Mouse (Mus musculus): Measurements from ENCODE around the gene Erbb3. TPM values are rescaled to one million over a fixed set of nuclear protein-coding genes. Genes with fewer than 3 reads are reported as not detected.

The Erbb3 gene
- polyA plus RNA-seq, 1 experiment from 2014 or later: 1.2 TPM

DNA sequence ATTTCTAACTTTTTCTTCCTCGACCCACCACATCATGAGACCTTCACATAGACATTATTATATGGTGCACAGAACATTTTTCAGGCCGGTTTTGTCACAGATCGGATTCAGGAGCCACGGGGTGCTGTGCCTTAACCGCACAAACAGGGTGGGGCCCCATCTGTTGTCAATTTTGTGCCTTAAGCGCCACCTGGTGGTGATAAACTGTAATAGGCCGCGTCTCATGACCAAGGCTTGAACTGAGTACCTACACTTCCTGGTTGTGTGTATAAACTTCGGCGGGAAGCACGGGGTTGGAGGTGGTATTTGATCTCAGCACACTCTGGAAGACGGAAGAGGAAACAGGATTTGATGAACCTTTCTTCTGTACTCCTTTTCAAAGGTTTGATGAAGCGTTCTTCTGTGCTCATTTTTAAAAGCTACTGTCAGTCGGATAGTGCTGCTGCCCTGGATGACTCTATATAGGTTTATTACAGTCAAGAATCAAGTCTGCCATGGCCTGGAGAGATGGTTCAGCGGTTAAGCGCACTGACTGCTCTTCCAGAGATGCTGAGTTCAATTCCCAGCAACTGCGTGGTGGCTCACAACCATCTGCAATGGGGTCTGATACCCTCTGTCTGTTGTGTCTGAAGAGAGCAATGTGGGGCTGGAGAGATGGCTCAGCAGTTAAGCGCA, 53.0 kb downstream of the Erbb3 start:
- no peaks in the 10 kb centered on the region for H3K9me3 ChIP-seq (ENCODE audit: control insufficient read depth, low read length)
- no peaks in the 10 kb centered on the region for H3K4me1 ChIP-seq (replicated peaks; ENCODE audit: control insufficient read depth, insufficient read depth, low read length)
- H3K9ac ChIP-seq (ENCODE audit: low read length): no peak overlapping the region; the same call in 1 of the 2 replicates
- ATAC-seq (replicated peaks; ENCODE audit: low FRiP score) (peak; percentile 90), DNase-seq (ENCODE audit: low spot score) (peak; percentile 90)
- no peaks in the 10 kb centered on the region for H3K27me3 ChIP-seq (ENCODE audit: control insufficient read depth, insufficient read depth, low read length)
- no peak overlapping the region for H3K4me3 ChIP-seq (ENCODE audit: low read depth, low read length)
- peak overlapping the region; percentile 40; the same call in 1 of the 2 replicates for H3K4me2 ChIP-seq (ENCODE audit: low read depth, low read length, severe bottlenecking)
- no peak overlapping the region for H3K27ac ChIP-seq (ENCODE audit: low read depth, low read length)
- H3K36me3 ChIP-seq (ENCODE audit: control insufficient read depth, insufficient read depth, low read length): no peaks in the 10 kb centered on the region
- 16% methylated on average over 18 of the region's 18 CpGs for WGBS

DNA sequence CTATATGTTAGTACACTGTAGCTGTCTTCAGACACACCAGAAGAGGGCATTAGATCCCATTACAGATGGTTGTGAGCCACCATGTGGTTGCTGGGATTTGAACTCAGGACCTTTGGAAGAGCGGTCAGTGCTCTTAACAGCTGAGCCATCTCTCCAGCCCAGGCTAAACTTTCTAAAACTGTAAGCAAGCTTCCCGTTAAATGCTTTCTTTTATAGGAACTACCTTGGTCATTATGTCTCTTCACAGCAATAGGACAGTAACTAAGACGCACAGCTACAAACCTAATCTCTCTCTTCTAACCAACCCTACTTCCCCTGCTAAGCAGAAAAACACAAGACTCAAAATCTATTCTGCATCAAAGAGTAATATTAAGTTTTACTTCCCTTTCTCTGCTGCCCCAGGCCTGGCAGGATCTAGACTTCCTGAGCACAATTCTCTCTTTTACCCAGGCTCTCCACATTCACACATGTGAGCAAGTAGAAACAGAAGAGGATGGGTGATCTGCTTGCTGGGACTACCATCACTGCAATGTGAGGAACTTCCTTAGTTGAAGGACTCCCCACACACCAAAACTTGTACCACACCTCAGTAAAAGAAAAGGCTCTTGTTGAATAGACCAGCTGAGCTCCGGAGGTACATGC, 53.7 kb downstream of the Erbb3 start:
- Histone ChIP-seq H3K27me3 (ENCODE audit: control insufficient read depth, insufficient read depth, low read length) (no peaks in the 10 kb centered on the region), H3K4me3 (ENCODE audit: low read depth, low read length) (no peak overlapping the region), H3K4me1 (replicated peaks; ENCODE audit: control insufficient read depth, insufficient read depth, low read length) (no peaks in the 10 kb centered on the region), H3K36me3 (ENCODE audit: control insufficient read depth, insufficient read depth, low read length) (no peaks in the 10 kb centered on the region), H3K9ac (ENCODE audit: low read length) (no peak overlapping the region; the same call in 1 of the 2 replicates), H3K27ac (ENCODE audit: low read depth, low read length) (no peak overlapping the region), H3K4me2 (ENCODE audit: low read depth, low read length, severe bottlenecking) (peak overlapping the region; percentile 40; the same call in 1 of the 2 replicates), H3K9me3 (ENCODE audit: control insufficient read depth, low read length) (no peaks in the 10 kb centered on the region)
- ATAC-seq (replicated peaks; ENCODE audit: low FRiP score): no peak; the same call in 1 of the 2 replicates
- DNase-seq (ENCODE audit: low spot score): no peak
- 71% methylated on average over 4 of the region's 4 CpGs for WGBS

DNA sequence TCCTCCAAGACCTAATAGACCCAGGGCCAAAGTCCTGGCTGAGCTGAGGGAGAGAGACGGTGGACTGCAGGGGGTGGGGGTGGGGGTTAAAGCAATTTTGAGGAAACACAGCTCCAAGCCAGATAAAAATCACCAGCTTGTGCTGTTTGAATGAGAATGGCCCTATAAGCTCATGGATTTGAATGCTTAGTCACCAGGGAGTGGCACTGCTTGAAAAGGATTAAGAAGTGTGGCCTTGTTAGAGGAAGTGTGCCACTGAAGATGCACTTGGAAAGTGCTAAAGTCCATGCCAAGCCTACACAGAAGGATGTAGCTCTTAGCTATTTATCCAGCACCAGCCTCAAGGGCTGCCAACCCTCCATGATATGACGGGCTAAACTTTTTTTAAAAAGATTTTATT, 54.2 kb downstream of the Erbb3 start:
- H3K4me1 ChIP-seq (replicated peaks; ENCODE audit: control insufficient read depth, insufficient read depth, low read length): no peaks in the 10 kb centered on the region
- no peaks in the 10 kb centered on the region for H3K27me3 ChIP-seq (ENCODE audit: control insufficient read depth, insufficient read depth, low read length)
- no peak overlapping the region for H3K9ac ChIP-seq (ENCODE audit: low read length)
- no peak overlapping the region for H3K4me2 ChIP-seq (ENCODE audit: low read depth, low read length, severe bottlenecking)
- ATAC-seq (replicated peaks; ENCODE audit: low FRiP score): no peak
- no peak overlapping the region for H3K27ac ChIP-seq (ENCODE audit: low read depth, low read length)
- H3K4me3 ChIP-seq (ENCODE audit: low read depth, low read length): no peak overlapping the region
- no peaks in the 10 kb centered on the region for H3K9me3 ChIP-seq (ENCODE audit: control insufficient read depth, low read length)
- no peak for DNase-seq (ENCODE audit: low spot score)
- H3K36me3 ChIP-seq (ENCODE audit: control insufficient read depth, insufficient read depth, low read length): no peaks in the 10 kb centered on the region
- 86% methylated on average over 2 of the region's 2 CpGs for WGBS

DNA sequence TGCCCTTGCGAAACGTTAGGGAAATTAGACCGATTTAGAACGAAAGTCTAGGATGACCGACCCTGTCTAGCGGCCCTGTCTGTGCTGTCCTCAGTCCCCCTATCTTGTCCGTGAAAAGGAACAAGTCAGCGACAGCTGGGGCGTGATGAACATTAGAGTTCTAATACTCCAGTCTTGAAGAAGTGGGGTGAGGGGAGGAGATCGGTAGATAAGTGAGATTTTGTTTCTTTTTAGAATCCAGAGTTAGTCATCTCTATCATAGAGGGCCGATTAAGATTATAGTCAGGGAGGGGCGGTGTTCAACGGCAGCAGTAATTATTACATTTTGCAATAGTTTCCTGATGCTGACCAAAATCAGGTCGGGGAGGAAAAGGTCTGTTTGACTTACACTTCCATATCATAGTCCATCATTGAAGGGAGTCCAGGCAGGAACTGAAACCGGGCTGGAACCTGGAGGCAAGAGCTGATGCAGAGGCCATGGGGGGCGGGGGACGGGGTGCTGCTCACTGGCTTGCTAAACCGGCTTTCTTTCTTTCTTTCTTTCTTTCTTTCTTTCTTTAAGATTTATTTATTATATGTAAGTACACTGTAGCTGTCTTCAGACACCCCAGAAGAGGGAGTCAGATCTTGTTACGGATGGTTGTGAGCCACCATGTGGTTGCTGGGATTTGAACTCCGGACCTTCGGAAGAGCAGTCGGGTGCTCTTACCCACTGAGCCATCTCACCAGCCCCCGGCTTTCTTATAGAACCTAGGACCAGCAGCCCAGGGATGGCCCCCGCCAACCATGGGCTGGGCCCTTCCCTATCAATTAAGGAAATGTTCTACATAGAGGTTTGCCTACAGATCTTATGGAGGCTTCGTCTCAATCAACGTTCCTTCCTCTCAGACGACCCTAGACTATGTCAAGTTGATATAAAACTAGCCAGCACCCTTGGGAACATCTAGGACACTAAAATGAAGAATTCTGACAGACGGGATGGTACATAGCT, 62.8 kb downstream of the Erbb3 start:
- Histone ChIP-seq H3K4me3 (ENCODE audit: low read depth, low read length) (peak overlapping the region; percentile 64), H3K36me3 (ENCODE audit: control insufficient read depth, insufficient read depth, low read length) (no peaks in the 10 kb centered on the region), H3K9me3 (ENCODE audit: control insufficient read depth, low read length) (no peaks in the 10 kb centered on the region), H3K4me2 (ENCODE audit: low read depth, low read length, severe bottlenecking) (peak overlapping the region; percentile 99), H3K9ac (ENCODE audit: low read length) (peak overlapping the region; percentile 65; the same call in 1 of the 2 replicates), H3K27me3 (ENCODE audit: control insufficient read depth, insufficient read depth, low read length) (peaks cover 22% of the 10 kb centered on the region), H3K4me1 (replicated peaks; ENCODE audit: control insufficient read depth, insufficient read depth, low read length) (peaks cover 4% of the 10 kb centered on the region; the same call in 1 of the 2 replicates), H3K27ac (ENCODE audit: low read depth, low read length) (no peak overlapping the region)
- no peak for ATAC-seq (replicated peaks; ENCODE audit: low FRiP score)
- 32% methylated on average over 28 of the region's 28 CpGs for WGBS
- DNase-seq (ENCODE audit: low spot score): no peak

DNA sequence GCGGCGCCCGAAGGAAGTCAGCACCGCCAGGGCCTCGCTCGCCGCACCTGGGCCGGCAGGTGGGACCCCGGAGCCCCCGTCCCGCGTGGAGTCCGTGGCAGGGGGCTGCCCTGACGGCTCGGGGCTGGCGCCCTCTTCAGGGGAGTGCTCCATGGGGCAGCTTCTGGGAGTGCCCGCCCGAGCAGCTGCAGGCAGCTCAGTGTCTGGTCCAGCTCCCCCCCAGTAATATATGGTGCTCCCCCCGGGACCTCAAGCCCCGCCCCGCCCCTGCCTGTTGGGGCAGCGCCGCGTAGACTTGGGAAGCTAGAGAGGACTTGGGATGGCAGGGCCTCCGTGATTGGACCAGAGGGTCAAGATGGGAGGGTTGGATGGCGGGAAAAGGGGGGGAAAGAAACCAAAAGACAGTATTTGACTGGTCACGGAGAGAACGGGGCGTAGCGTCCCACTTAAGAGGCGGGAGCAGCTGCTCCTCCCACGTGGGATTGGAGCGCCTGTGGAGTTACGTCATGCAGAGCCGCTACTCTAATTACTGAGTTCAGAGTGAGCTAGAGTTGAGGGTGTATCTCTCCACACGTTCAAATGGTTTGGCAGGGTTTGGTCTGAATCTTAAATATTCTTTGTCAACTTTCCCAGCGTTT, 63.7 kb downstream of the Erbb3 start, which contains the start of gene Esyt1:
TSS of gene Esyt1 (minus strand) at position 201 of the 638 bp plus-strand sequence.
- Histone ChIP-seq H3K9ac (ENCODE audit: low read length) (peak within 1 kb of the TSS; percentile 65), H3K4me1 (replicated peaks; ENCODE audit: control insufficient read depth, insufficient read depth, low read length) (peaks cover 4% of the 10 kb centered on the region; the same call in 1 of the 2 replicates), H3K4me3 (ENCODE audit: low read depth, low read length) (peak within 1 kb of the TSS; percentile 64), H3K27ac (ENCODE audit: low read depth, low read length) (peak within 1 kb of the TSS; percentile 41; the same call in 1 of the 2 replicates), H3K27me3 (ENCODE audit: control insufficient read depth, insufficient read depth, low read length) (peaks cover 22% of the 10 kb centered on the region), H3K36me3 (ENCODE audit: control insufficient read depth, insufficient read depth, low read length) (no peaks in the 10 kb centered on the region), H3K9me3 (ENCODE audit: control insufficient read depth, low read length) (no peaks in the 10 kb centered on the region), H3K4me2 (ENCODE audit: low read depth, low read length, severe bottlenecking) (peak within 1 kb of the TSS; percentile 99)
- peak; percentile 93 for DNase-seq (ENCODE audit: low spot score)
- peak; percentile 96 for ATAC-seq (replicated peaks; ENCODE audit: low FRiP score)
- under 1% methylated on average over 37 of the region's 37 CpGs for WGBS

DNA sequence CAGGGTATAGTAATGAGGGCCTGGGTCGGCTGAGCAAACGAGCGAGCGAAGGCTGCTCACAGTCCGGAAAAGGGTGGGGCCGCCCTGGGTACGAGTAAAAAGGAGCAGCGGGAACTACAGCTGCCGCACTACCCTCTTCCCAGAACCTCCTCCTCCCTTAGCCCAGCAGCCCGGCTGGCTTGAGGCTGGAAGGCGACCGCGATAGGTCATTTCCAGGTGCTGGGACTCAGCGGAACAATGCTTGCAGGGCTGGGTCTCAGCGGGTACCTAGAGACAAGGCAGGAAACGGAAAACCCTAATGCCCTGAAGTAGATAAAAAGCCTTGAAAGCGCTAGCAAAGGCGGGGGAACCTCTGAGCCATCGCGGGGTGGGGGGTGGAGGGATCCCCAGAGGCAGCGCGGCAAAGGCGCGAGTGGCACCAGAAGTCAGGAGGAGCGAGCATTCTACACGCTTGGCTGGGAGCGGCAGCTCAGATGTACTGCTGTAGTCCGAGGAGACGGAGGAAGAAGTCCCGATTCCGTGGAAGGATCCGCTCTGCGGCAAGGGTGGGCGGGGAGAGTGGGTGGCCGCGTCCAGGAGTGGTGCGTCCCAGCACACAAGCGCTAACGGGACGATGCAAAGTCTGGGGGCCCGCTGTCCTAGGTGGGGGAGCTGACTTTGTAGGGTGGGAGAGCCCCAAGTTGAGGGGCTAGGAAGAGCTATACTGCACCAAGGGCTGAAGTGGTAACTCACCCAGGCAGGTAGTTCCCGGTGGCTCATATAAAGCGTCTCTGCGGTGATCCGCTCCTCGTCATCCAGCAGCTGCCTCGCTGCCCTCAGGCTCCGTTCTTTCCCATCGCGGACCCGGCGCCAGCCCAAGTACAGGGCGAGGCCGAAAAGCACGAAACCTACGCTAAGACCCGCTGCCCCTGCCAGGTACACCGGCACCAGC, 64.5 kb downstream of the Erbb3 start:
- H3K27ac ChIP-seq (ENCODE audit: low read depth, low read length): peak overlapping the region; percentile 41; the same call in 1 of the 2 replicates
- peaks cover 4% of the 10 kb centered on the region; the same call in 1 of the 2 replicates for H3K4me1 ChIP-seq (replicated peaks; ENCODE audit: control insufficient read depth, insufficient read depth, low read length)
- H3K9ac ChIP-seq (ENCODE audit: low read length): peak overlapping the region; percentile 65
- no peaks in the 10 kb centered on the region for H3K36me3 ChIP-seq (ENCODE audit: control insufficient read depth, insufficient read depth, low read length)
- peak overlapping the region; percentile 99 for H3K4me2 ChIP-seq (ENCODE audit: low read depth, low read length, severe bottlenecking)
- ATAC-seq (replicated peaks; ENCODE audit: low FRiP score) (peak; percentile 57), DNase-seq (ENCODE audit: low spot score) (peak; percentile 82)
- under 1% methylated on average over 58 of the region's 58 CpGs for WGBS
- H3K27me3 ChIP-seq (ENCODE audit: control insufficient read depth, insufficient read depth, low read length): peaks cover 22% of the 10 kb centered on the region
- no peaks in the 10 kb centered on the region for H3K9me3 ChIP-seq (ENCODE audit: control insufficient read depth, low read length)
- peak overlapping the region; percentile 64 for H3K4me3 ChIP-seq (ENCODE audit: low read depth, low read length)

DNA sequence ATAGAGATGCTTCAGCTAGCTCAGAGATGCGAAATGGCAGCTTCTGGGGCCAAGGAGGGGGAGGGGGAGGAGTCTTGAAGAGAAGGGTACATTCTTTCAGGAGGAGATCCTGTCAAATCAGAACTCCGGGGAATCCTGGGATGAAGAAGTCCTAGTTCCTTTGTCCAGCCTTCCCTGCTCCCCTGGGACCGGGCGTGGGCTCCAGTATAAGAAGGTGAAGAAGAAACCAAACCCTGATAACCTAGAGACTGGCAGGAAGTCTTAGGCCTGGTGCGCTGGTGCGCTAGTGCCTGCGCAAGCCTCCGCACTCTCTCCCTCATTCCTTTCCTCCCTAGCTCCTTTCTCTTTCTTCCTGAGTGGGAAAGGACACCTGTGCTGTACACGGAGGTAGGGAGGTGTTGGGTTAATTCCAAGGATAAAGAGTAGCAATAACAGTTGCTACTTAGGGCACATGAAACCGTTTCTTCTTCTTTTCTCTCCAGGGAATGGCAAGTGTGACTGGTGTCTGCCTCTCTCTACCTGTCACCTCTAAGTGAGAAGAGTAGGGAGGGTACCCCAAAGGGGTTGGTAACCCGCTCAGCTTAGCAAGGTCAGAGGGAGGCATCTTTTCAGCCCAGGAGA, 65.2 kb downstream of the Erbb3 start:
- H3K27me3 ChIP-seq (ENCODE audit: control insufficient read depth, insufficient read depth, low read length): peaks cover 22% of the 10 kb centered on the region
- WGBS: 6% methylated on average over 11 of the region's 11 CpGs
- no peak for ATAC-seq (replicated peaks; ENCODE audit: low FRiP score)
- peak overlapping the region; percentile 99 for H3K4me2 ChIP-seq (ENCODE audit: low read depth, low read length, severe bottlenecking)
- no peaks in the 10 kb centered on the region for H3K36me3 ChIP-seq (ENCODE audit: control insufficient read depth, insufficient read depth, low read length)
- peak overlapping the region; percentile 65; the same call in 1 of the 2 replicates for H3K9ac ChIP-seq (ENCODE audit: low read length)
- H3K4me3 ChIP-seq (ENCODE audit: low read depth, low read length): peak overlapping the region; percentile 64
- H3K27ac ChIP-seq (ENCODE audit: low read depth, low read length): no peak overlapping the region
- peaks cover 4% of the 10 kb centered on the region; the same call in 1 of the 2 replicates for H3K4me1 ChIP-seq (replicated peaks; ENCODE audit: control insufficient read depth, insufficient read depth, low read length)
- H3K9me3 ChIP-seq (ENCODE audit: control insufficient read depth, low read length): no peaks in the 10 kb centered on the region
- DNase-seq (ENCODE audit: low spot score): no peak

Data from forebrain, embryonic 11.5 days (tissue).